Mouse (Mus musculus) bone marrow, adult 2 months (tissue): ENCODE measurements around the gene Uts2.

Experiments used
- CTCF ChIP-seq: fragments of 200-500 bp; IDR thresholded peaks from 2 replicates; pipeline ENCODE4 v1.5.1; 2011; ENCODE audit warnings: low read length, control low read depth; ENCODE audit not compliant: control insufficient read depth, insufficient read depth
- POLR2A ChIP-seq: fragments of 200-500 bp; IDR thresholded peaks from 2 replicates; pipeline ENCODE4 v1.6.1; 2011; ENCODE audit warnings: low read depth, mild to moderate bottlenecking, control low read depth, low read length, borderline replicate concordance; ENCODE audit not compliant: control insufficient read depth

DNA sequence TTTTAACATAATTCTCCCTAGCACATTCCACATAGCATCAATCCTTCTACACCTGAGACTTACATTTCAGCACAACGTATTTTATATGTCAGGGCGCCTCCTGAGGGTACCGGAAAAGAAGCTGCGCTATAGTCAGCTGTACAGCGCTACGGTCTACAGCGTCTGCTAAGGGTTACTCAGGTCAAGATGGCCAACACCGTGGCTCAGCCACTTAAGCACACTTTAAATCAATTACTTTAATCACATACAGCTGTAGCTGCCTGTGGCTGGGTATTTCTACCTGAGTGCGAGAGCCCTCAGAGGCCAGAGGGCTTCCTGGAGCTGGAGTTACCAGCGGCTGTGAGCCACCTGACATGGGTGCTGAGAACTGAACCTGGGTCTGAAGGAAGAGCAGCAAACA is 19.0 kb downstream of the Uts2 start:
- TF ChIP-seq CTCF (no peak), POLR2A (no peak)
